Mouse (Mus musculus) NIH3T3 (cell line): ENCODE data around the gene Cx3cr1.

Experiments
- DNase-seq: peaks from one replicate; pipeline ENCODE4 v3.0.0-alpha.2; 2012; ENCODE audit warnings: low read depth

Cx3cr1 gene

GRCm38 (mm10) chr9:119993092-119993844, 76.4 kb downstream of the Cx3cr1 start:
- DNase-seq, result no peak

- no peak for DNase-seq
These were observed 78.4 kb downstream of the Cx3cr1 start for GRCm38 (mm10) chr9:119991310-119991709.

GRCm38 (mm10) chr9:119988304-119988703, 81.4 kb downstream of the Cx3cr1 start:
- DNase-seq, result no peak

- peak; percentile 19 for DNase-seq
These were observed 83.7 kb downstream of the Cx3cr1 start for GRCm38 (mm10) chr9:119985881-119986574.

GRCm38 (mm10) chr9:119984536-119985011, 85.1 kb downstream of the Cx3cr1 start, which contains the start of gene Csrnp1:
Csrnp1 (minus strand) TSS chr9:119984658.
- no peak for DNase-seq

- peak; percentile 92 for DNase-seq
These were observed 85.8 kb downstream of the Cx3cr1 start for GRCm38 (mm10) chr9:119983585-119984535.

- DNase-seq, result peak; percentile 53
These were observed 86.6 kb downstream of the Cx3cr1 start for GRCm38 (mm10) chr9:119982956-119983551.

GRCm38 (mm10) chr9:119982241-119982811, 87.4 kb downstream of the Cx3cr1 start:
- DNase-seq, result peak; percentile 57

- DNase-seq, result peak; percentile 83
These were observed 88.2 kb downstream of the Cx3cr1 start for GRCm38 (mm10) chr9:119981183-119982179.

- no peak for DNase-seq
These were observed 88.9 kb downstream of the Cx3cr1 start for GRCm38 (mm10) chr9:119980770-119981182.

GRCm38 (mm10) chr9:119979749-119980148, 89.9 kb downstream of the Cx3cr1 start:
- DNase-seq, result no peak

GRCm38 (mm10) chr9:119978811-119979441, 90.8 kb downstream of the Cx3cr1 start:
- no peak for DNase-seq

GRCm38 (mm10) chr9:119978151-119978810, 91.4 kb downstream of the Cx3cr1 start:
- DNase-seq, result no peak

GRCm38 (mm10) chr9:119977557-119978060, 92.1 kb downstream of the Cx3cr1 start:
- DNase-seq, result peak; percentile 32

GRCm38 (mm10) chr9:119976704-119977556, 92.7 kb downstream of the Cx3cr1 start:
- no peak for DNase-seq

- DNase-seq, result no peak
These were observed 94.4 kb downstream of the Cx3cr1 start for GRCm38 (mm10) chr9:119975286-119975685.

GRCm38 (mm10) chr9:119974609-119975008, 95.1 kb downstream of the Cx3cr1 start:
- DNase-seq, result no peak
